Mouse (Mus musculus) urinary bladder, postnatal 10 days (tissue): Measurements from ENCODE around the gene Acads.
"Not testable (repeated sequence)": the region's sequence is repeated elsewhere in the genome, so short reads cannot be mapped to it uniquely, and the experiment has no call there.

Experiments
- DNase-seq: peaks from one replicate; pipeline ENCODE4 v3.0.0; 2022; ENCODE audit warnings: low spot score

Acads gene

DNA sequence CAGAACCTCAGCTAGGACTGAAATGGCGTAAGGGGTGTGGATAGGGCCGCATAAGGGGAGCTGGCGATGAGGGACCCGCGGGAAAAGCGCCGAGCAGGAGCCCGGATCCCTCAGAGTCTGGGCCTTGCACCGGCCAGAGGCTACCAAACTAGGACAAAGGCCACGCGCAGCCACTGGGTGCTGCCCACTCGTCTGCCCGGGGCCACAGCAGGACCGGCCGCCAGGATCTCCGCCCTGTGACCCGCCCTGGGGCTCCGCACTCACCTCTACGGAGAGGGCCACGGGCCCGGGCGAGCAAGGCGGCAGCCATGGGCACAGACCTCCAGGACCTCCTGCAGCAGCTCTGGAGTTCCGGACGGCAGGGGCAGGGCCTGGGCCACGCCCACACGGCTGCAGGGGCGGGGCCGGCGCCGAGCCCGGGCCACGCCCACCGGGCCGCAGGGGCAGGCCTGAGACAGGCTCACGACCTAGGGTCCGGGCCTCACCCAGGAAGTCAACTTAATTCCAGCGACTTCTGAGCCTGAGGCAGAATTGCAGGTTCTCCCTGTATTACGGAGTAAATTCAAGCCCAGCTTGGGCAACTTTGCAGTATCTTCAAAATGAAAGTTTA is at the start of gene Acads:
Acads (minus strand) TSS at position 386 of the 610 bp plus-strand sequence.
- DNase-seq, result peak; percentile 33

DNA sequence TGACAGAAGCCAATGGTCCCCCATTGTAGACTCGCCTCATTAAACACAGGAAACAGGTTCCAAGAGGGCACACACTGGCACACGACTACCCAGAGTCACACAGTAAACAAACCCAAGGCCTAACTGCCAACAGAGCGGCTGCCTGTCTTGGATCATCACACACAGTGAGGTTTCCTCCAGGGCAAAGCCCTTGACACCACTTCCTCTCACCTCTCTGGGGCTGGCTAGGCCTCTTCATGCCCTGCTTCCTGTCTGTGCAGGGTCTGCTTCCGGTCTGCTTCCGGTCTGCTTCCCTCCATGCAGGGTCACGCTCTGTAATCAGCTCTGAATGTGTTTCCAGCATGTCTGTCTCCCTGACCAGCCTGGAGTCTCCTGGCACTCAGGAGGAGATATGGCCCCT is 48.2 kb upstream of the Acads start:
- no peak for DNase-seq

DNA sequence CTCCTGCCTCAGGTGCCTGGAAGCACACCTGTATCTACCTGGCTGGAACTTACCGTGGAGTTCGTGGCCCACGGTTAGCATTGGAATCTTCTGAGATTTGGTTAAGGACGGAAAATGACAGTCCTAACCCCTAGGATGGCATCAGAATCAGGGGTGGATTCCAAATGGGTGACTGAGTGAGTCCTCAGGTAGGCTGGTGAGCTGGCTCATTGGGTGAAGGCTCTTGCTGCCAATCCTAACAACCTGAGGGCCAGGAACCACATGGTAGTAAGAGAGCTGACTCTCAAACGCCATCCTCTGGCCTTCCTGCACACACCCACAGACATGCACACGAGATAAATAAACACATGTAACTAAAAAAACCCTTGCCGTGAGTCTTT is 47.7 kb upstream of the Acads start:
- DNase-seq, result no peak

DNA sequence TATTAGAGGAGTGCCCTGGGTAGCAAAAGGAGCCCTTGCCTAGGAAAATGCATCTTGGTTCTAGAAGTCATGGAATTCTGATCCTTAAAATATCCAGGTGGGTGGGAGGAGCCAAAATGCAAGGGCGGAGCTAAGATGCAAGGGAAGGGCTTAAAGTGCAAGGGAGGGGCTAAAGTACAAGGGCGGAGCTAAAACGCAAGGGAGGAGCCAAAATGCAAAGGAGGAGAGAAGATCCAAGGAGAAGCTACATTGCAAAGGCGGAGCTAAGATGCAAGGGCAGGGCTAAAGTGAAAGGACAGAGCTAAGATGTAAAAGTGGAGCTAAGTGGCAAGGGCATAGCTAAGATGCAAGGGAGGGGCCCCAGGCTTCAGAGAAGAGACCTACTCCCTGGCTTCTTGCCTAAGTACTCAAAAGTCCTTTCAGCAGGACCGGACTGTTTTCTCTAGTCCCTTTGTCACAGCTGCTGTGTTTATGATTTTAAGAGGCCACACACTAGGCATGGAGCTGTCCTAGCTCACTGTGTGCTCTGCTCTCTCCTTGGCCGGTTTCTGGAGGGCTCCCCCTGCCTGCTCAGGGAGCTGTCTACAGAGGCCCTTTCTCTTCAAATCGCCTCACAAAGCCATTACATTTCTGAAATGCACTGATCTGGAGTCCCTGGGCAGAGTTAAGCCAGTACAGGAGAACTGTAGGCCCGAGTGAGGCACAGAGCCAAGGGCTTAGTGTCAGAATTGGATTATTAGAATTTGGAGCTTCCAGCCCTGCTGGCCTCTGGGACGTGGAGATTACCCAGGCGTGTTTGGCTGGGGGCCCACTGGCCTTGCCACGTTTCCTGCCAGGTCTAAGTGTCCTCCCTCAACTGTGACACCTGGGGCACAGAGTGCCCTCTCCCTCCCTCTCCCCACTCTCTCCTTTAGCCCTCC is 47.0 kb upstream of the Acads start:
- no peak for DNase-seq

DNA sequence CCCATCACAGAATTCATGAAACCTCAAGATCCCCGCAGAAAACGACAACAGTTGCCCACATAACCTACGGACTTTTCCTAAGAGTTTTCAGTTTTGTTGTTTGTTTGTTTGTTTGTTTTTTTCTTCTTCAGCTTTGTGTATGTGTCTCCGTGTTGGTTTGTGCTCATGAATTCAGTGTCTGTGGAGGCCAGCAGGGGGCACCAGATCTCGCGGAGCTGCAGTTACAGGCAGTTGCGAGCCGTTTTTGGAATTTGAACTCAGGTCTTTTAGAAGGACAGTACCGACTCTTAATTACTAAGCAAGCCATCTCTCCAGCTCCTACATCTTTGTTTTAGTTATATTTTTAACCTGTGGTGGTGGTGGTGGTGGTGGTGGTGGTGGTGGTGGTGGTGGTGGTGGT is 46.2 kb upstream of the Acads start:
- DNase-seq, result no peak

DNA sequence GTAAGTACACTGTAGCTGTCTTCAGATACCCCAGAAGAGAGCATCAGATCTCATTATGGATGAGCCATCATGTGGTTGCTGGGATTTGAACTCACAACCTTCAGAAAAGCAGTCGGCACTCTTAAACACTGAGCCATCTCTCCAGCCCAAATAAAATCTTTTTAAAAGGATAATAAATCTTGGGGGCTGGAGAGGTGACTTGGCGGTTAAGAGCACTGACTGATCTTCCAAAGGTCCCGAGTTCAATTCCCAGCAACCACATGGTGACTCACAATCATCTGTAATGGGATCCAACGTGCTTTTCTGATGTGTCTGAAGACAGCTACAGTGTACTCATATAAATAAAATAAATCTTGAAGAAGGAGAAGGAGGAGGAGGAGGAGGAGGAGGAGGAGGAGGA is 45.3 kb upstream of the Acads start:
- not testable (repeated sequence) for DNase-seq

DNA sequence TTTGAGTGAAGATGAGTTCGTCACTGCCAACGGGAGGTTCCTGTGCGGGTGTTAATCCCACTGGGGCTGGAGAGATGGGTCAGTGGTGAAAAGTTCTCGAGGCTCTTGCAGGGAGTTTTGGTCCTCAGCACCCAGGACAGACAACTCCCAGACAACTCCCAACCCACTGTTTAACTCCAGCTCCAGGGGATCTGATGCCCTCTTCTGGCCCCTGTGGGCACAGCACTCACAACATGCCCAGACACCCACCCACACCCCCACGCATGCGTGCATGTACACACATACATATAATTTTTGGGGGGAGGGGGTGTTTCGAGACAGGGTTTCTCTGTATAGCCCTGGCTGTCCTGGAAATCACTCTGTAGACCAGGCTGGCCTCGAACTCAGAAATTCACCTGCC is 44.4 kb upstream of the Acads start:
- DNase-seq, result no peak

DNA sequence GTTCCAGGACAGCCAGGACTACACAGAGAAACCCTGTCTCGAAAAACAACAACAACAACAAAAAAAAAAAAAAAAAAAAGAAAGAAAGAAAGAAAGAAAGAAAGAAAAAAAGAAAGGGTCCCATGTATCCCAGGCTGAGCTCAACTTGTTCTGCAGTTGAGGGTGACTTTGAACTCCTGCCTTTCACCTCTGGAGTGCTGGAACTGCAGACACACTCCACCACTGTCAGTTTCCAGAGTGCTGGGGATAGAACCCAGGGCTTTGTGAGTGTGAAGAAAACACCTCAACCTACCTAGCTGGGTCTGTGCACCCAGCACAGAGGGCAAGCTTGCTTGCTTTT is 42.8 kb upstream of the Acads start:
- DNase-seq, result not testable (repeated sequence)

DNA sequence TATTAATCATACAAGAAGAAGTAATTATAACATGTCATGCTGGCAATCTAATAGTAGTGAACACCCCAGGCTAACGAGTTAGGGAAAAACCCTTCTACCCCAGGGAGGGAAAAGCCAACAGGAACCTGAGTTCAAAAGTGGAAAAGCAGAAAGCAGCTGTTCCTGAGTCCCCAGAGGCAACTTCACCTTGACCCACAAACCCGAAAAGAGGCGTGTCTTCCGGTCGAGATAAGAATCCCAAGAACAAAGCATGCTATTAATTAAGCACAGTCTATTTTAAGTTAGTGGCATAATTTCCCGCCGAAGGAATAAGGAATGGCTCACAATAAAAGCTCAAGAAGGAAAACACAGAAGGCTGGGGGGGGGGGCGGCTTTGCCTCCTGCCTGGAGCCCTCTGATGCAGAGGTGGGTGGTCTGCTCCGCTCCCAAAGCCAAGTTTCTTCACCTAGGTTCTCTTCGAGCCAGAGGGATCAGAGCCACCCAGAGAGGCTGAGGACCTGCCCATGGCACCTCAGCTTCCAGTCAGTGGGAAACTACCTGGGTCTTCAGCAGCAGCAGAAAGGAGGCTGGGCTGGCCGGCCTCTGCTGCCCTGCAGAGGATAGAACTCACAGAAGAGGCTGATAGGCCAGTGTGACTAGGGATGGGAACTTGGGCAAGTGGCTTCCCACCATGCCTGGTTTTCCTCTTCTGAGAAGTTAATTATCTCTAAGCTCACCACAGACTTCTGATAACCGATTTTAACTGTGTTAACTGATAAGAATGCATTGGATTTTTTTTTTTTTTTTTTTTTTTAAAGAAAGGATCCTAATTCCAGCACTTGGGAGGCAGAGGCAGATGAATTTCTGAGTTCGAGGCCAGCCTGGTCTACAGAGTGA is 42.2 kb upstream of the Acads start:
- DNase-seq, result no peak

DNA sequence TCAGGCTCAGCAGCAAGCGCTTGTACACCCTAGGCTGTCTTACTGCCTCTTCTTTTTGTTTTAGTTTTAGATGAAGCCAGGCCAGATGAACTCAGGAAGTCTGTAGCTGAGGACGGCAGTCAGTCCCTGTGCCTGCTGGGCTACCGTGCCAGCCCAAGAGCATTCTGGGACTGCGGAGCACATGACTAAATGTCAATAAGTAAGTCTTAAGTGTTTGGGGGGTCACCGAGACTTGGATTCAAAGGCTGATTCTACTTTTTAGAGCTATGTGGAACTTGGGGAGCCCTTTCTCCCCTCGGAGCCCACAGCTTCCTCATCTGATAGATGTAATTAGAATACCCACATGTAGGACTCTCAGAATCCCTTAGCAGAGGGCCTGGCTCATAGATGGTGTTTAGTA is 41.5 kb upstream of the Acads start:
- DNase-seq, result no peak

DNA sequence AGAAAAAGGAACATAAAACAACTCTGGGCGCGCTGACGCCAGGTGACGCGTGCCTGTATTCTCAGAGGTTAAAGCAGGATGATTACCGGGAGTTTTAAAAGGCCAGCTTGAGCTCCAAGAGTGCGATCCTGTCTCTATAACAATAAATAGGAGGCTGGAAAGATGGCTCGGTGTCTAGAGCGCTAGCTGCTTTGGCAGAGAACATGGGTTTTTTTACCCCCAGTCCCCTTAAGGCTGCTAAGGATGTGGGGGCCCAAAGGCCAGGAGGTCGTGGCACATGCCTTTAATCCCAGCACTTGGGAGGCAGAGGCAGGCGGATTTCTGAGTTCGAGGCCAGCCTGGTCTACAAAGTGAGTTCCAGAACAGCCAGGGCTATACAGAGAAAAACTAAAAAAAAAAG is 40.0 kb upstream of the Acads start:
- DNase-seq, result no peak

DNA sequence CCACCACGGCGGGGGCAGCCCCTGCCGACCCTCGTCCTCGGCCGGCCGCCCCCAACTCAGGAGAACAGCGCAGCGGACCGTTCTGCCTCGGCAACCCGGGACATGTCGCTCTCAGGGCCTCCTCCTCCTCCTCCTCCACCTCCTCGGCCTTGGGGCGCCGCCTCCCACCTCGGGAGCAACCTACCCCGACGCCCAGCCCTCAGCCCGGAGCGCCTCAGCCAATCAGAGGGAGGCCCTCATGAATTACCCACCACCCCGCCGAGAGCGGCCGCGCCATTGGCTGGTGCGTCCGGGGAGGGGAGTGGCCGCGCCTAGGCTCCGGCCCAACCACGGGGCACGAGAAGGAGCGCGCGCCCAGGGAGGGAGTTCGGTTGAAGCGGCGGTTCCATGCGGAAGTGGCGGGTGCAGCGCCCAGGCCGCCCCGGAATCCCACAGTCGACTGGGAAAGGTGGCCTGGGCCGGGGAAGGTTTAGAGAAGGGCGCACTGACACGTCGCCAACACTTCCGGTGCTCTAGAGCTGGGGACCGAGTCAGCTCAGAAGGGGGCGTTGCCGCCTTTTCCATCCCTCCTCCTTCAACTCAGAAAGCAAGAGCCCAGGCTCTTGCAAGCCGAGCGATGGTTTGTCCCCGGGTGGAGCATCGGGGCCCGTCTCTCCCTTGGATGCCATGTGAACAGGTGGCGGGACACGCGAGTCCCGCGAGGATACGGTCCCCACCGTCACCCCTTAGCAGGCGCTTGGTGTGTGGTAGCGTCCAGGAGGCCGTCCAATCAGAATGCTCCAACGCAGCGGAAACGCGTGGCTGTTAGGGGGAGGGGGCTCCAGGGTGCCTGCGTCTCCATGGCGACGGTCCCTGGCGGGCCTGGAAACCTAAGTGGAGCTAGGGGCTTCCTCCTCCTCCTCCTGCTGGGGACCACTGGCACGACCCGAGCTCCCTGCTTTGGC is 39.2 kb upstream of the Acads start, which contains the start of gene Mlec:
Mlec (minus strand) TSS at position 140 of the 944 bp plus-strand sequence.
- DNase-seq, result peak; percentile 92

DNA sequence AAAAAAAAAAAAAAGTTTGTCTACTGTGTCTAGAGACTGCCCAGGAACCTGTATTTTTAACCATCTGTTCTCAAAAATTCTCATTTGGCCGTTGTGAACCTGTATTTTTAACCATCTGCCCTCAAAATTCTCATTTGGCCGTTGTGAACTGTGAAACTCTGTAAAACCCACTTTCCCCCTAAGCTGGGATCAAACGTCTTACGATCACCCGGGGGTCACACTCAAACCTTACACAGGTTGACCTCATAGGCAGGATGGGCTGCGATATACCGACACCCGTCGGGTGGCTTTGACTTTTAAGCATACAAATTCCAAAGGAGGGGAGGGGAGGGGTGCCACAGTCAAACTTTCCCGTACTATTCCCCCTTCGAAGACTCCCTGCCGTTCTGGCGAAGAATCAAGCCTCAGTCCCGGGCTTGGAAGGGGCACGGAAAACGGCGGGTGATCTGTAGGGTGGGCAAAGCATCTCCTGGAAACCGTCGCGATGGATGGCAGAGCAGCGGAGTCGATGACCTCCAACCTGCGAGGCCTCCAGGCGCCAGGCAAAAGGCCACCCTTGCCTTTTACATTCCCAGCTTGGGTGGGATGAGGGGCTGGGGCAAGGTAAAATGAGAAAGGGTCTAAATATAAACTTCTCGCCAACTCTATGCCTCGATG is 37.9 kb upstream of the Acads start:
- no peak for DNase-seq

DNA sequence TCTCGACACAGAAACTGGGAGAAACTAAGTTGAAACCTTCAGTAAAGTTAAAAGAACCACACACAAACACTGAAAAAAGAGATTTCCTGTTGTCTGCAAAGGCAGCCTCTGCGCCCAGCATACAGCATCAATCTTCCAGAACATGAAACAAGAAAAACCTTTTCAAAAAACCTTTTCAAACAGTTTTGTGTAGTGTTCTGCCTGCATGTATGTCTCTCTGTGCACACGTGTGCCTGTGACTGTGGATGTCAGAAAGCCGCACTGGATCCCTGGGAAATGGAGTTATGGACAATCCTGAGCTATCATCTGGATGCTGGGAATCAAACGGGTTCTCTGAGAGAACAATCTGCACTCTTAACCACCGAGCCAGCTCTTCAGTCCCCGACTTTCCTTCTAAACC is 37.3 kb upstream of the Acads start:
- DNase-seq, result no peak

DNA sequence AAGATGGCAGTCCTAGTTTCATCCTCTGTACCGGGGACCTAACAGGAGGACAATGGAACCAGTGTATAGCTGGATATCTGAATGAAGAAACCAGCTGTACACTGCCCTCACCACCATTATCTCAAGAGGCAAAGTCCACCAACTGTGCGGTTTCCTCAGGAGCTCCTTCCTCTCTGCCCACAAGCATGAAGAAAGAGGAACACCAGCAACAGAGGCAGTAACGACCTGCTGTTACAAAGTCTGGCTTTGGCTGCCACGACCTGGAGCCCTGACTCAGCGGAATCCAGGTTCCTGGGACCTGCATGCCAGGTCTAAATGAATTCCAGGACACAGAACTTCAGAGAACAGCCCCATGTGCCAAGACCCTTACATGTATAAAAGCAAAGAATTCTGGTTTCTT is 36.7 kb upstream of the Acads start:
- DNase-seq, result no peak

DNA sequence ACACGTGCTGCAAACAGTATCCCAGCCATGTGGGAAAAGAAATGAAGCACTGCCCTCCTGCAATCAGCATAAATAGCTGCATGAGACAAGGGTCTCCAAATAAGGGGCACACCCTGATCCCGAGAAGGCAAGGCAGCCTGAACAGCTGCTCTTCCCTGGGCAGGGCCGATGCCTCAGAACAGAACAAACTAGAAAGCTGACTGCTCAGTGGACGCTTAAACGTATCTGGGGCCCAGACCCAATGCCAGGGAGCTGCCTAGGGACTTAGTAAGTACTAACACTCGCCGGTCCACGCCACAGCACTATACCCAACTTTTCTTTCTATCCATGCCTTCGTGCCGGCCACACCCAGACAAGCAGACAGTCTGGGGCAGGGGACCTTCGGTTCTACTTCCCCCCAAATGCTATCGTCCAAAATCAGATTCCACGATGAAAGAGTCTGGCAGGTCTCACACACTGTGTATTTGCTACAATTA is 36.0 kb upstream of the Acads start:
- no peak for DNase-seq

DNA sequence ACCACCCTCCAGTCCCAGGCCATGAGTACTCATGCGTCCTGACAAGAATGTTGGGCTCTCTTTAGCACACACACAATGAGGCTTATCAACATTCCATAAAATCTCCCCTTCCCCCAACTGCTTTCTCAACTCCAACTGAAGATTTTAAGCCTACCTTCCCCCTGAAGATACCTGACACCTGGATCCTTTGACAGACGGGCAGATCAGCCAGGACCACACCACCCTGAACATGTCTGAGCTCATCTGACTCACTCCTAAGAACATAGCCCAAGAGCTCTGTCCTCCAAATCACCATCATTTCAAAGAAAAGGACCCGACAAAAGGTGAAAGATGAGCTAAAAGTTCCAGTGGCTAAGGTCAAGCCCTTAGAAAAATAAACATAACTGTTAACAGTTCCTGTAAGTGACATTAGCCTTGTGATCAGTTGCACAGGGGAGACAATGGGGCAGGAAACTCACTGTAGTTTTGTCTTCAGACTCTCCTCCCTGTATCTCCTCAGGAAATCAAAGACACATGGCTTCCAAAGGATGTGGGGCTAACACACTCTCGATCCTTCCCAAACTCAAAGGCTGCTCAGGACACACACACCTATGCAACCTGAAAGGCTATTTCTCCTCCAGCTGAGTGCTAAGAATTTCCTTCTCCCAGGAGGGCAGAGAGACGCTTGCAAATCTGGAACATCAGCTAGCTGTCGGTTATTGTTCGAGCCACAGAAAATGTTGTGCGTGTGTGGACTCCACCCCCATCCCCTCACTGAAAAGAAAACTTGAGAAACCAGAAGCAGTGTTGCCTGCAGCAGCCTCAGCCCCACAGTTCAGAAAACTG is 33.2 kb upstream of the Acads start:
- DNase-seq, result no peak

DNA sequence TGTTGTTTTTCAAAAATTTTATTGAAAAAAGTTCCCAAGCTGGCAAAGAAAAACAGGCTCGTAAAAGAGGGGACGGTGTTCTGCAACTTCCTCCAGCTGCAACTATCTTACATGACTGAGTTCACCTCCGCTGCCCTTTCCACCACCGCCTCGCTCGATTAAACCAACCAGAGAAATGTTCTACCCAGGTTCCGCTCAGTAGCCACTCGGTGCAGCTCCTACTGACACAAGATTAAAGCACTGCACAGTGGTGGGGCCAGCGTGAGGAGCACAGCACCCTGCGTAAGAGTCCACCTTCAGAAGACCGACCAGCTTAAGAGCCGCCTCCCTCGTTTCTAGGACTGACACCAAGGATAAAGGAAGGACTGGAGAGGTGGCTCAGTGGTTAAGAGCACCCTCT is 32.3 kb upstream of the Acads start:
- DNase-seq, result no peak

DNA sequence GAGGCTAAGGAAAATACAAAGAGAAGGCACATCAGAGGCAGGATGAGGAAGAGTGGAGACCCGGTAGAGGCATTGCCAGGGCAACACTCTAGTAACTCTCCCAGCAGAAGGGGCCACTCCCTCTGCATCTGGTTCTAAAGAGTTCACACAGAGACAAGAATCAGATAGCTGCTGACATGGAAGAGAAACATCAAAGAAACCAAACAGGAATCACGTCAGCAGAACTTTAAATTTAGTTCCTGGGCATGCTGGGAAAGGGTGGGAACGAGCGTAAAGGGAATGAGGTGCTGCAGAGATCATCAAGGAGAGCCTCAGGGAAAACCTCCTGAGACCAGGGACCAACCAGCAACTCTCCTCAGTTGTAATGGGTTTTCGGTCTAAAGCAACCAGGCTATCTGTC is 31.8 kb upstream of the Acads start:
- no peak for DNase-seq
